Mouse (Mus musculus) lung, adult 2 months (tissue): ENCODE data around the gene Smim6.

ENCODE experiments used
- CTCF ChIP-seq: fragments of 200-500 bp; IDR thresholded peaks from 2 replicates; pipeline ENCODE4 v1.5.1; 2011; ENCODE audit warnings: mild to moderate bottlenecking, low read length, control low read depth; ENCODE audit not compliant: insufficient read depth
- POLR2A ChIP-seq: fragments of 200-500 bp; IDR thresholded peaks from 2 replicates; pipeline ENCODE4 v1.6.1; 2011; ENCODE audit warnings: low read depth, mild to moderate bottlenecking, control low read depth, low read length, borderline replicate concordance; ENCODE audit errors: extremely low read depth

GRCm38 (mm10) chr11:115889159-115889558 lies 22.7 kb upstream of the Smim6 start:
- TF ChIP-seq CTCF (no peak), POLR2A (no peak)
